Mouse (Mus musculus): Measurements from ENCODE around the gene Polr2b.

DNA sequence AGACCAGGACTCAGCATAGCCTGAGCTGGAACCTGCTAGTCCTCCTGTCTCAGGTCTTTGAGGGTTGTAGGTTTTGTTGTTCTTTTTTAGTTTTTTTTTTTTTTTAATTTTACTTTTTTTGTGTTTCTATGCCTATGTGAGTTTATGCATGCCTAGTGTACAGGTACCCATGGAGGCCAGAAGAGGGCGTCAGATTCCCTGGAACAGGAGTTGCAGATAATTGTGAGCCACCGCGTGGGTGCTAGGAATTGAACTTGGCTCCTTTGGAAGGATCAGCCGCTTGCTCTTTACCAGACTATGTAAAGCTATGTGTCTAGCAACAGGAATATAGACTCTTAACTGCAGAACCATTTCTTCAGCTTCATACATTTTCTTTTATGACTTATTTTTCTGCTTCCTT is 4.3 kb downstream of the Polr2b start:
- TF ChIP-seq POLR2A (IDR thresholded peaks at IDR 0.05; ENCODE audit: insufficient read depth, low read depth, low read length), result no peak
- TF ChIP-seq CTCF (IDR thresholded peaks at IDR 0.05; ENCODE audit: insufficient read depth, low read depth, low read length), result no peak

Data from olfactory bulb, adult 2 months (tissue).